In genomic region chr16:8670041-8671035, GRCm38 (mm10) we compare ENCODE assay signal across 8 mouse cellular contexts. TPM values are rescaled to one million over a fixed set of nuclear protein-coding genes. Genes with fewer than 3 reads are reported as not detected.
A peak's percentile ranks its signal among the peaks of the same experiment; 100 is the strongest.
DNase-seq lines count a peak whose midpoint lies in the region; ATAC-seq and TF ChIP-seq lines count a peak whose summit lies in the region.

No protein-coding gene starts in this region.

- no peak for TF ChIP-seq CTCF in layer of hippocampus, adult 2 months (conservative IDR thresholded peaks at IDR 0.05)

- peaks cover 40% of the 10 kb centered on the region for H3K4me1 ChIP-seq in hindbrain, embryonic 16.5 days (ENCODE audit: control insufficient read depth, insufficient read depth, low read depth, low read length)
- H3K4me1 ChIP-seq in midbrain, embryonic 16.5 days (ENCODE audit: control insufficient read depth, insufficient read depth, low read length): peaks cover 38% of the 10 kb centered on the region

- intact Hi-C loops in left cerebral cortex, postnatal 10 days (cut with DNase I): no loop called here

- H3K9ac ChIP-seq in hindbrain, embryonic 16.5 days (ENCODE audit: low read depth, low read length): peak overlapping the region; percentile 87
- peak overlapping the region; percentile 80 for H3K9ac ChIP-seq in midbrain, embryonic 16.5 days (ENCODE audit: low read depth, low read length)

- H3K4me2 ChIP-seq in hindbrain, embryonic 16.5 days (ENCODE audit: low read length): peak overlapping the region; percentile 63
- H3K4me2 ChIP-seq in midbrain, embryonic 16.5 days (ENCODE audit: low read length): peak overlapping the region; percentile 84

- H3K27ac ChIP-seq in layer of hippocampus, adult 2 months: peak overlapping the region; percentile 81; the same call in 1 of the 2 replicates
- peak overlapping the region; percentile 62 for H3K27ac ChIP-seq in hindbrain, embryonic 16.5 days (ENCODE audit: low read depth, low read length)
- H3K27ac ChIP-seq in midbrain, embryonic 16.5 days (ENCODE audit: low read length): peak overlapping the region; percentile 66

- no peaks in the 10 kb centered on the region for H3K9me3 ChIP-seq in hindbrain, embryonic 16.5 days (ENCODE audit: control insufficient read depth, low read length)
- H3K9me3 ChIP-seq in midbrain, embryonic 16.5 days (replicated peaks; ENCODE audit: control insufficient read depth, low read length, poor library complexity, severe bottlenecking): no peaks in the 10 kb centered on the region

- H3K4me3 ChIP-seq in layer of hippocampus, adult 2 months: peak overlapping the region; percentile 55
- peak overlapping the region; percentile 89 for H3K4me3 ChIP-seq in hindbrain, embryonic 16.5 days (ENCODE audit: low read length)
- H3K4me3 ChIP-seq in midbrain, embryonic 16.5 days (ENCODE audit: low read depth, low read length): peak overlapping the region; percentile 83

- no peaks in the 10 kb centered on the region for H3K27me3 ChIP-seq in hindbrain, embryonic 16.5 days (replicated peaks; ENCODE audit: control insufficient read depth, insufficient read depth, low read length)
- no peaks in the 10 kb centered on the region for H3K27me3 ChIP-seq in midbrain, embryonic 16.5 days (ENCODE audit: control insufficient read depth, insufficient read depth, low read depth, low read length)

- ATAC-seq in hindbrain, embryonic 16.5 days: peak; percentile 47
- ATAC-seq in midbrain, embryonic 16.5 days: peak; percentile 9; the same call in 1 of the 2 replicates

- WGBS in hindbrain, embryonic 16.5 days: 2% methylated on average over 13 of the region's 15 CpGs
- WGBS in midbrain, embryonic 16.5 days: under 1% methylated on average over 15 of the region's 15 CpGs

- no peaks in the 10 kb centered on the region for H3K36me3 ChIP-seq in hindbrain, embryonic 16.5 days (ENCODE audit: control insufficient read depth, insufficient read depth, low read length)
- no peaks in the 10 kb centered on the region for H3K36me3 ChIP-seq in midbrain, embryonic 16.5 days (ENCODE audit: control insufficient read depth, insufficient read depth, low read length)

- no peak for DNase-seq in layer of hippocampus, adult 2 months (ENCODE audit: low spot score in 2 of 2)
- DNase-seq in layer of hippocampus, adult 8-10 months (ENCODE audit: low spot score in 2 of 2): no peak
- DNase-seq in embryo, embryonic 10 days (ENCODE audit: low spot score): peak; percentile 61
- no peak for DNase-seq in thymus, adult 18-20 months
- no peak for DNase-seq in left cerebral cortex, postnatal 10 days (ENCODE audit: extremely low spot score in 1 of 2, low spot score in 2 of 2)
- DNase-seq in urinary bladder, postnatal 4 days (ENCODE audit: low spot score in 2 of 2): no peak

RNA-seq across cellular contexts. Expression of gene Carhsp1, which starts 1.6 kb away (rescaled TPM):
- 10 to 100 TPM; 22.1 to 22.4 TPM for total RNA-seq in layer of hippocampus, adult 2 months (2021)
- 10 to 100 TPM; 22.4 to 29.6 (median 24.0) TPM for total RNA-seq in layer of hippocampus, adult 8-10 months (2022)
- polyA plus RNA-seq in hindbrain, embryonic 16.5 days (2015; fragmentation: Nextera tagmentation; extraction: Ambion mirVana): 148 and 167 TPM in 2 replicates
- polyA plus RNA-seq in midbrain, embryonic 16.5 days (2015; fragmentation: Nextera tagmentation; extraction: Ambion mirVana): 157 and 181 TPM in 2 replicates
- 10 to 100 TPM; 10.7 to 12.3 TPM for total RNA-seq in left cerebral cortex, postnatal 10 days (2021)

RNA-seq across cellular contexts. Expression of gene Gm5767, which starts 10.2 kb away (rescaled TPM):
- total RNA-seq in layer of hippocampus, adult 2 months (2021): not detected
- total RNA-seq in layer of hippocampus, adult 8-10 months (2022): not detected
- polyA plus RNA-seq in hindbrain, embryonic 16.5 days (2015; fragmentation: Nextera tagmentation; extraction: Ambion mirVana): not detected in 2 replicates
- not detected in 2 replicates for polyA plus RNA-seq in midbrain, embryonic 16.5 days (2015; fragmentation: Nextera tagmentation; extraction: Ambion mirVana)
- total RNA-seq in left cerebral cortex, postnatal 10 days (2021): not detected

RNA-seq across cellular contexts. Expression of gene Tmem186, which starts 32.8 kb away (rescaled TPM):
- total RNA-seq in layer of hippocampus, adult 2 months (2021): 10 to 100 TPM; 12.4 to 13.4 TPM
- total RNA-seq in layer of hippocampus, adult 8-10 months (2022): 10 to 100 TPM; 12.9 to 13.7 (median 13.4) TPM
- 22.5 and 23.1 TPM in 2 replicates for polyA plus RNA-seq in hindbrain, embryonic 16.5 days (2015; fragmentation: Nextera tagmentation; extraction: Ambion mirVana)
- 23.3 and 24.6 TPM in 2 replicates for polyA plus RNA-seq in midbrain, embryonic 16.5 days (2015; fragmentation: Nextera tagmentation; extraction: Ambion mirVana)
- total RNA-seq in left cerebral cortex, postnatal 10 days (2021): 10 to 100 TPM; 11.6 to 12.7 TPM

RNA-seq across cellular contexts. Expression of gene Pmm2, which starts 32.9 kb away (rescaled TPM):
- 10 to 100 TPM; 34.9 to 35.9 TPM for total RNA-seq in layer of hippocampus, adult 2 months (2021)
- total RNA-seq in layer of hippocampus, adult 8-10 months (2022): 10 to 100 TPM; 31.2 to 42.1 (median 40.8) TPM
- 33.1 and 37.0 TPM in 2 replicates for polyA plus RNA-seq in hindbrain, embryonic 16.5 days (2015; fragmentation: Nextera tagmentation; extraction: Ambion mirVana)
- polyA plus RNA-seq in midbrain, embryonic 16.5 days (2015; fragmentation: Nextera tagmentation; extraction: Ambion mirVana): 33.7 and 41.0 TPM in 2 replicates
- total RNA-seq in left cerebral cortex, postnatal 10 days (2021): 10 to 100 TPM; 30.3 to 34.4 TPM
